Mouse (Mus musculus) forelimb bud, embryonic 11.5 days (tissue): ENCODE data around the gene Ttc39b.

Experiments used
- DNase-seq: peaks from one replicate; pipeline ENCODE4 v3.0.0-alpha.2; 2012; ENCODE audit warnings: low read depth, low spot score

Ttc39b gene

GRCm38 (mm10) chr4:83323910-83324684 is at the start of gene Ttc39b:
TSS of gene Ttc39b (minus strand) at chr4:83324255.
- DNase-seq: peak; percentile 81

DNA sequence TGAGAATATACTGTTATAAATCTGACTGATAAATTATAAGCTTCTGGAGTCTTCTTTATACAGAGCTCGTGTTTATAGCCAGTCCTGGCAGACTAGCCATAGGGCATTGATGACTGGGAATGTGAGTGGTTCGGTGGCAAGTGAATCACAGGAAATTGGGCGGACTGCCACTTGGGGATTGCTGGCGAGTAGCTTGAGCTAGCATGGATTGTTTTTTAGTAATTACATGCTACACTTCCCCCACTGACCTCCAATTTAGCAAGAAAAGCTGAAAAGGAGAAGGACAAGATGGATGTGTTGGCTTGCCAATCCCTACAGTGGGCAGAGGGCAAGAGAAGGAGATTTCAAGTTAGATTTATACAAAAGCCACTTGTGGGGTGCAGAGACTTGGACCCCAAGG is 49.3 kb upstream of the Ttc39b start:
- DNase-seq: no peak

GRCm38 (mm10) chr4:83357738-83358137 is 33.7 kb upstream of the Ttc39b start:
- DNase-seq: no peak

DNA sequence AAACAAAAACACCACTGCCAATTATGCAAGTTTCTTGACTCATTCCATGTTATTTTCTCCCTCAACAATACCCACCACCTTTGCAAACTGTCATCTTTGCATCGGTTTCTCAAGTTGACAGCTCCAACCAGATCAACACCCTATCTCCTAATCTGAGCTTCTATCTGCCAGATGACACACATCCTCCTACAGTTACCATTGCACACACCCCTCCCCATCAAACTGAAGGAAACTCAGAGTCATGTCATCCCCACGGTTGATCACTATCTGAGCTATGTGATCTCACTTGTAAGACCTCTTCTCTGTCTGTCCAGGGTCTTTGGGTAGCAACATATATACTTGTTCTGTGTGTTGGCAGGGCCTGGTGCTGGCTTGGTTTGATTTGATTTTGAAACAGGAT is 30.7 kb upstream of the Ttc39b start:
- DNase-seq: no peak

DNA sequence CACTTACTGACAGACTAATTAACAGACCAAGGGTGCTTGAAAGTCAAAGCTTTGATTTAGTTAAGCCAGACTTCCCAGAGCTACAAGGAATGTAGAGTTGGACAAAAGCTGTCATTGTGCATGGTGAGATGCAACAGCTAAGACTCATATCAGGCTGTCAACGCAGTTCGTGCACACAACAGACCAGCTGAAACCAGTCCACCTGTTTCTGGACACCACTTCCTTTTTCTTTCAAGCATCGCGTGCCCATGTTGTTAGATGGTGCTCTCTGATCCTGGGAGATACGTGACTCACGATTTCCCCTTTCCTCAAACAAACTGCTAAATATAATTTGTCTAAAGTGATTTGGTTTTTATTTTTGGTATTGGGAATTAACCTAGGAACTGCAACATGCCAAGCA is 29.9 kb upstream of the Ttc39b start:
- peak; percentile 9 for DNase-seq

GRCm38 (mm10) chr4:83353276-83353675 is 29.2 kb upstream of the Ttc39b start:
- no peak for DNase-seq

DNA sequence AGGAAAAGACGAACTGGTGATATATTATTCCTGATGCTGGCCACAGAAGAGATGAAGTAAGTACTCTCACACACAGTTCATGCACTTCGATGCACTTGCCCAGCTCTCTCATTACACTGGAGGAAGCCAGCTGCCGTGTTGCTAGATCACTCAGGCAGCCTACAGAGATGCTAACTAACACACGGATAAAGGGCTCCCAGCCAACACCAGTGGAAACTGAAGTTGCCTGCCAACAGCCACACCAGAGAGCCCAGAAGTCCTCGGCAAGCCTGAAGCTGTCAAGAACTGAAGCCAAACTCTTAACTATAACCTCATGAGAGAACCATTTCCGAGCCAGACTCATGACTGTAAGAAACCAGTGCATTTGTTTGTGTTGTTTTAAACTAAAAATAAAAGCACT is 26.7 kb upstream of the Ttc39b start:
- DNase-seq: no peak

GRCm38 (mm10) chr4:83348970-83349369 is 24.9 kb upstream of the Ttc39b start:
- DNase-seq: no peak

- DNase-seq: no peak
These were observed 19.8 kb upstream of the Ttc39b start for GRCm38 (mm10) chr4:83343895-83344294.

DNA sequence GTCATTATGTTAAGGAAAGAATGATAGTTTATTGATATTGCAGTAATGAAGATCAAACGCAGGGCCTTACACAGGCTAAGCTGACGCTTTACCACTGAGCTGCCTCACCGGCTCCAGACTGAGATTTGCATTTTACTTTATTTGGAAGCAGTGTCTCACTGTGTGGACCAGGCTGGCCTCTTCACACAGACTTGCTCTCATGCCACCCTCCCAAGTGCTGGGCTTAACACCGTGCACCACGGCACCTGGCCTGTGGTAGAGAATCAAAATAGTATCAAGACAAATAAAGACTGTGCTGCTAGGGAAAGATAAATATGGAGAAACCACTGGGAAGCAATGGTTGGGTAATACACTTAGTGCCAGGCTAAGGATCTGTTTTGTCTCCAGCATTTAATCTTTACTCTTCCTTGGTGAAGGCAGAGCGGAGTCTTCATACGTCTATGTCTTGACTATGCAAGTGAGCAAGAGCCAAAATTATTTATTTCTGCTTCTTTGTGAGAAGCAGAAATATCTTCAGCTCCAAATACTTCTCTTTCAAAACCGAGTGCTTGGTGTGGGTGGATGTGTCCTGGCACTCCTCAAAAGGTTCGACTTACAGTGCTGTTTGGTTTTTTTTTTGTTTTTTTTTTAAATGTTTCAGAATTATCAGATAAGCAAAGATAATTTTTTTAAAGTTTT is 19.2 kb upstream of the Ttc39b start:
- no peak for DNase-seq

DNA sequence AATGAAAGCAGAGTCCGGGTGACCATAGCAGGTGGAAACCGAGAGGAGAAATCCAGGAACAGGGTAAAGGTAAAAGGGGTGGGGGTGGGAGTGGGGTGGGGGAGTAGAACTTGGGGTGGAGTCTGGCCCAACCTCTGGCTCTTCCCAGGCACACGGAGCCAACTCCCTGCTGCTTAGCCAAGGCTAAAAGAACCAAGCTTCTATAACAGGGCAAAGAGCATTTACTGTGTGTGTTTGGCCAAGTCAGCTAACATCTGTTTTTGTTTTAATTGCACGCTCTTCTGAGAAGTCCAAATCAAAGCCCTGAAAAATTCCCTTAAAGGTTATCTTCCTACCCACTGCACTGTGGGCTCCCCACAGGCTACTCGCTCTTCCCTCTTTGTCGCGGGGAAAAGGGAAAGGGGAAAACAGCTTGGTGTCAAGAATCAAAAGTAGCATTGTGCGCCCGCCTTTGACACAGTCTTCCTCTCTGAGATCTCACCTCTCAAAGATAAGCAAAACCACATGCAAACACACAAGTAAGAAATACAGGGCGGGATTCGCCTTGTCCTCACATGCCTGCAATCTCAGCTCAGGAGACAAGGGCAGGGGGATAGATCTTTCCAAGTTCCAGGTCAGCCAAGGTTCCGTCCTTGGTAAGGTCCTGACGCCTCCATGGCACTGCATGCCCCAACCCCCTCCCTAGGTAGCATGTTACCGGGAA is 18.4 kb upstream of the Ttc39b start:
- peak; percentile 13 for DNase-seq

- DNase-seq: no peak
These were observed 15.3 kb upstream of the Ttc39b start for GRCm38 (mm10) chr4:83339393-83339792.

- no peak for DNase-seq
These were observed 13.7 kb upstream of the Ttc39b start for GRCm38 (mm10) chr4:83337717-83338116.

DNA sequence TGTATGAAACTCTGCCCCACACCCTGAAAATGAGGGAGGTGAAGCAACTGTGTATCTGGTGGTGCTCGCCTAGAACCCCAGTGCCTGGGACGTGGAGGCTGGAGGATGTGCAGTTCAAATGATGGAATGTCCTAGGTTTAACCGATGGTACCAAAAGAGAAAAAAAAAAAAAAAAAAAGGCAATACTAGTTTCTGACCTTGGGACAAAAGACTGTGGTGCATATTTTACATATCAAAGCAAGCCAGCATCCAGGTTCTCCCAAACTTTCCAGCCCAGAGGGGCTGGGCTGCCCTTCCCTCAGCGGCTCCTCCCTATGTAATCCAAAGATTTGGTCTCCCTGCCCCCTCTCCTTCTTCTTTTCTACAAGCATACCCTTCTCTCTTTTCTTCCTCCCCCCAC is 6.3 kb upstream of the Ttc39b start:
- no peak for DNase-seq

DNA sequence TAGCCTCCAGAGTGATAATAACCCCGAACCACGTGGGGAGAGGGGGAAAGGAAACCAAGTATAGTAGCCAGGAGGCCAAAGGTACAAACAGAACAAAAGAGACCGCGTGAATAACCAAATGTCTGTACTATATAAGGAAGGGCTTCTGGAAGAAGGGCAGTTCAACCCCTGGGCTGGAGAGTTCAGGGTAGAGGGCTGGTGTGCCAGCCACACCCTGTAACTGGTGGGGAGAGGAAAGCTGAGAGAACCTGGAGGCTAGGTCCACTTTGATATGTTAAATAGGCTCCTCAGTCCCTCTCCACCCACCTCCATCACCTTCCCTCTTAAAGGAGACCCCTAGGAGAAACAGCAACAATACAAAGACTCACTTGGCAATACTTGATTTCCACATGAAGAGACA is 5.6 kb upstream of the Ttc39b start:
- DNase-seq: no peak

- DNase-seq: peak; percentile 29
These were observed 4.2 kb upstream of the Ttc39b start for GRCm38 (mm10) chr4:83328026-83328945.

DNA sequence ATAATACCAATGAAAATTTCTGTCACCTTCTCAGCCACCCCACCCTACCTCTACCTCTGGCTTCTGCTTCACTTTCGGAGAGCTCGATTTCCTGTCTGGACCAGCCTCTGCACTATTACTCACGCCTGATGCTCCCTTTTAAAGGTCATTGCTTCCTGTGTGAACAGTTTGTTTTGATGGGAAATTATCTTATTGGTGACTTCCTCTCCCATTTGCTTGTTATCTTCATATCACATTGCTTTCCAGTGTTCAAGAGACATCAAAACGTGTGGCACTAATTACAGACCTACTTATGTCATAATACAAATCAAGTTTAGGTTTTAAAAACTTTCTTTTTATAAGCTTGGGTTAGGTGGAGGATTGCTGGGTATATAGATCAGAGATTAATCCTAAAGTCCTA is 3.5 kb upstream of the Ttc39b start:
- DNase-seq: no peak

- no peak for DNase-seq
These were observed 1.3 kb upstream of the Ttc39b start for GRCm38 (mm10) chr4:83325366-83325765.

DNA sequence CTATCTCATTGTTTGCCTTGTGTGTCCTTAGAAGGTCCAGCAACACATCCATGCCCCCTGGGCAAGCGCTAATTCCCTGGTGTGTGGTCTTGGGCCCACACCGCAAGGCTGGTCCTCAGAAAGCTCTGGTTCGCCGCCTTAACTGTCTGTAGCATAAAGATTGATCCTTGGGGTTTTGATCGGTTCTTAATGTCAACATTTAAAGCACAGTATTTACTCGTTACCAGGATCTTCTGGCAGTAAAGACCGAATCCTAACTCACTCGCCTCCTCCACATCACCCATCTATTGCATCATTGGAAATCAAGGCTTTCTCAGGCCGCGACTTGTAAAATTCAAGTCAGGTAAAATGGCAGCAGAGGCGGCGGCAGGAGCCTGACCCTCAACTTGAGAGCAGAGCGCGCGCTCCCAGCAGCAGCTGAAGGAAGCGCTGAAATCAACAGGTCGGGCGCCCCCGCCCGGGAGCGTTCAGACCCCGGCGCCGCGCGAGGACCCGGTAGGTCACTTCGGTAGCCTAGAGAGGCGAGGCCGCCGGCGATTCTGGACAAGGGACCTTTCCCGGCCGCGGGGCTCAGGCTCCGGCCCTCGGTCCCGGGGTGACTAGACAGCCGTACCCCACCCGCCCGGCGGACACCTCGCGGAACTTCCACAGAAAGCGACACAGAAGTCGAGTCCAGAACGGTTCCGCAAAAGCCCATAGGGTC is 703 bp downstream of the Ttc39b start:
- DNase-seq: peak; percentile 62

- no peak for DNase-seq
These were observed 4.3 kb downstream of the Ttc39b start for GRCm38 (mm10) chr4:83319736-83320135.

GRCm38 (mm10) chr4:83318758-83319157 is 5.3 kb downstream of the Ttc39b start:
- no peak for DNase-seq
